Mouse (Mus musculus): ENCODE measurements around the gene Eef1akmt2.

GRCm38 (mm10) chr7:132806926-132807857, 45.3 kb downstream of the Eef1akmt2 start:
- TF ChIP-seq CTCF (IDR thresholded peaks at IDR 0.05; ENCODE audit: low read depth, low read length) (no peak), POLR2A (IDR thresholded peaks at IDR 0.05; ENCODE audit: borderline replicate concordance, low read depth, low read length) (no peak)

Data from bone marrow macrophage, adult 2 months (primary cell).